Mouse (Mus musculus): ENCODE results near the gene Zbtb40. TPM values are rescaled to one million over a fixed set of nuclear protein-coding genes. Genes with fewer than 3 reads are reported as not detected.

Zbtb40 gene
- polyA plus RNA-seq, 1 experiment from 2014 or later = 5.1 TPM

- no peak for ATAC-seq (ENCODE audit: insufficient number of reproducible peaks, low FRiP score, low TSS enrichment, low read depth)
- H3K9ac ChIP-seq (ENCODE audit: low read length) = no peak overlapping the region
These were observed 17.3 kb downstream of the Zbtb40 start for GRCm38 (mm10) chr4:137031319-137031718.

GRCm38 (mm10) chr4:137029348-137029747 lies 19.3 kb downstream of the Zbtb40 start:
- Histone ChIP-seq H3K4me3 (ENCODE audit: low read depth, low read length) (no peak overlapping the region), H3K27ac (replicated peaks; ENCODE audit: low read depth, low read length) (no peak overlapping the region), H3K4me2 (ENCODE audit: low read depth, severe bottlenecking) (no peak overlapping the region), H3K36me3 (ENCODE audit: control insufficient read depth, insufficient read depth, low read length) (no peaks in the 10 kb centered on the region), H3K9ac (ENCODE audit: low read length) (no peak overlapping the region), H3K9me3 (ENCODE audit: control insufficient read depth, low read length) (no peaks in the 10 kb centered on the region), H3K4me1 (ENCODE audit: control insufficient read depth, insufficient read depth, low read length) (no peaks in the 10 kb centered on the region), H3K27me3 (ENCODE audit: control insufficient read depth, insufficient read depth, low read length) (no peaks in the 10 kb centered on the region)
- ATAC-seq (ENCODE audit: insufficient number of reproducible peaks, low FRiP score, low TSS enrichment, low read depth) (no peak), DNase-seq (ENCODE audit: low spot score) (no peak)
- WGBS = 56% methylated on average over 8 of the region's 8 CpGs

More at GRCm38 (mm10) chr4:137031319-137031718, 17.3 kb downstream of the Zbtb40 start:
- no peak overlapping the region for H3K27ac ChIP-seq (replicated peaks; ENCODE audit: low read depth, low read length)
- 89% methylated on average over 7 of the region's 7 CpGs for WGBS
- H3K27me3 ChIP-seq (ENCODE audit: control insufficient read depth, insufficient read depth, low read length) = no peaks in the 10 kb centered on the region
- no peak overlapping the region for H3K4me2 ChIP-seq (ENCODE audit: low read depth, severe bottlenecking)
- H3K36me3 ChIP-seq (ENCODE audit: control insufficient read depth, insufficient read depth, low read length) = no peaks in the 10 kb centered on the region
- no peak for DNase-seq (ENCODE audit: low spot score)
- H3K4me1 ChIP-seq (ENCODE audit: control insufficient read depth, insufficient read depth, low read length) = 0 out of 2 replicates have a peak, but pooled peaks cover 2% of the 10 kb centered on the region
- no peaks in the 10 kb centered on the region for H3K9me3 ChIP-seq (ENCODE audit: control insufficient read depth, low read length)
- H3K4me3 ChIP-seq (ENCODE audit: low read depth, low read length) = no peak overlapping the region

GRCm38 (mm10) chr4:137027051-137027450 lies 21.6 kb downstream of the Zbtb40 start:
- no peak overlapping the region for H3K4me2 ChIP-seq (ENCODE audit: low read depth, severe bottlenecking)
- H3K9ac ChIP-seq (ENCODE audit: low read length) = no peak overlapping the region
- H3K36me3 ChIP-seq (ENCODE audit: control insufficient read depth, insufficient read depth, low read length) = no peaks in the 10 kb centered on the region
- WGBS = 76% methylated on average over 5 of the region's 5 CpGs
- ATAC-seq (ENCODE audit: insufficient number of reproducible peaks, low FRiP score, low TSS enrichment, low read depth) = no peak
- no peaks in the 10 kb centered on the region for H3K4me1 ChIP-seq (ENCODE audit: control insufficient read depth, insufficient read depth, low read length)
- no peak overlapping the region for H3K4me3 ChIP-seq (ENCODE audit: low read depth, low read length)
- no peaks in the 10 kb centered on the region for H3K27me3 ChIP-seq (ENCODE audit: control insufficient read depth, insufficient read depth, low read length)
- no peak for DNase-seq (ENCODE audit: low spot score)
- no peaks in the 10 kb centered on the region for H3K9me3 ChIP-seq (ENCODE audit: control insufficient read depth, low read length)
- no peak overlapping the region for H3K27ac ChIP-seq (replicated peaks; ENCODE audit: low read depth, low read length)

- 58% methylated on average over 6 of the region's 6 CpGs for WGBS
- no peak overlapping the region for H3K9ac ChIP-seq (ENCODE audit: low read length)
- no peaks in the 10 kb centered on the region for H3K4me1 ChIP-seq (ENCODE audit: control insufficient read depth, insufficient read depth, low read length)
These were observed 23.0 kb downstream of the Zbtb40 start for GRCm38 (mm10) chr4:137025570-137025969.

GRCm38 (mm10) chr4:137025133-137025532 lies 23.5 kb downstream of the Zbtb40 start:
- 77% methylated on average over 2 of the region's 2 CpGs for WGBS
- no peak for DNase-seq (ENCODE audit: low spot score)
- Histone ChIP-seq H3K36me3 (ENCODE audit: control insufficient read depth, insufficient read depth, low read length) (no peaks in the 10 kb centered on the region), H3K27ac (replicated peaks; ENCODE audit: low read depth, low read length) (no peak overlapping the region), H3K9ac (ENCODE audit: low read length) (no peak overlapping the region), H3K4me2 (ENCODE audit: low read depth, severe bottlenecking) (no peak overlapping the region), H3K9me3 (ENCODE audit: control insufficient read depth, low read length) (no peaks in the 10 kb centered on the region), H3K4me3 (ENCODE audit: low read depth, low read length) (no peak overlapping the region), H3K4me1 (ENCODE audit: control insufficient read depth, insufficient read depth, low read length) (no peaks in the 10 kb centered on the region), H3K27me3 (ENCODE audit: control insufficient read depth, insufficient read depth, low read length) (no peaks in the 10 kb centered on the region)
- ATAC-seq (ENCODE audit: insufficient number of reproducible peaks, low FRiP score, low TSS enrichment, low read depth) = no peak

More at GRCm38 (mm10) chr4:137025570-137025969, 23.0 kb downstream of the Zbtb40 start:
- Histone ChIP-seq H3K36me3 (ENCODE audit: control insufficient read depth, insufficient read depth, low read length) (no peaks in the 10 kb centered on the region), H3K27ac (replicated peaks; ENCODE audit: low read depth, low read length) (no peak overlapping the region), H3K27me3 (ENCODE audit: control insufficient read depth, insufficient read depth, low read length) (no peaks in the 10 kb centered on the region), H3K9me3 (ENCODE audit: control insufficient read depth, low read length) (no peaks in the 10 kb centered on the region), H3K4me3 (ENCODE audit: low read depth, low read length) (no peak overlapping the region), H3K4me2 (ENCODE audit: low read depth, severe bottlenecking) (no peak overlapping the region)
- no peak for ATAC-seq (ENCODE audit: insufficient number of reproducible peaks, low FRiP score, low TSS enrichment, low read depth)
- no peak for DNase-seq (ENCODE audit: low spot score)

- ATAC-seq (ENCODE audit: insufficient number of reproducible peaks, low FRiP score, low TSS enrichment, low read depth) = no peak
- no peaks in the 10 kb centered on the region for H3K9me3 ChIP-seq (ENCODE audit: control insufficient read depth, low read length)
- H3K36me3 ChIP-seq (ENCODE audit: control insufficient read depth, insufficient read depth, low read length) = no peaks in the 10 kb centered on the region; the same call in 1 of the 2 replicates
- WGBS = 70% methylated on average over 3 of the region's 3 CpGs
- H3K27ac ChIP-seq (replicated peaks; ENCODE audit: low read depth, low read length) = no peak overlapping the region
- H3K27me3 ChIP-seq (ENCODE audit: control insufficient read depth, insufficient read depth, low read length) = no peaks in the 10 kb centered on the region
- no peak for DNase-seq (ENCODE audit: low spot score)
- no peak overlapping the region for H3K4me3 ChIP-seq (ENCODE audit: low read depth, low read length)
- no peak overlapping the region for H3K9ac ChIP-seq (ENCODE audit: low read length)
- H3K4me2 ChIP-seq (ENCODE audit: low read depth, severe bottlenecking) = no peak overlapping the region
- peaks cover 3% of the 10 kb centered on the region; the same call in 1 of the 2 replicates for H3K4me1 ChIP-seq (ENCODE audit: control insufficient read depth, insufficient read depth, low read length)
These were observed 28.5 kb downstream of the Zbtb40 start for GRCm38 (mm10) chr4:137020065-137020464.

- H3K9me3 ChIP-seq (ENCODE audit: control insufficient read depth, low read length) = no peaks in the 10 kb centered on the region
- 38% methylated on average over 8 of the region's 8 CpGs for whole genome bisulfite sequencing
- H3K4me3 ChIP-seq (ENCODE audit: low read depth, low read length) = no peak overlapping the region
- DNase-seq (ENCODE audit: low spot score) (no peak), ATAC-seq (ENCODE audit: insufficient number of reproducible peaks, low FRiP score, low TSS enrichment, low read depth) (no peak)
- peaks cover 3% of the 10 kb centered on the region; the same call in 1 of the 2 replicates for H3K4me1 ChIP-seq (ENCODE audit: control insufficient read depth, insufficient read depth, low read length)
- no peaks in the 10 kb centered on the region for H3K27me3 ChIP-seq (ENCODE audit: control insufficient read depth, insufficient read depth, low read length)
- no peak overlapping the region for H3K27ac ChIP-seq (replicated peaks; ENCODE audit: low read depth, low read length)
- no peak overlapping the region for H3K9ac ChIP-seq (ENCODE audit: low read length)
- no peak overlapping the region for H3K4me2 ChIP-seq (ENCODE audit: low read depth, severe bottlenecking)
- H3K36me3 ChIP-seq (ENCODE audit: control insufficient read depth, insufficient read depth, low read length) = no peaks in the 10 kb centered on the region; the same call in 1 of the 2 replicates
These were observed 32.7 kb downstream of the Zbtb40 start for GRCm38 (mm10) chr4:137015934-137016333.

- Histone ChIP-seq H3K27ac (replicated peaks; ENCODE audit: low read depth, low read length) (no peak overlapping the region), H3K4me3 (ENCODE audit: low read depth, low read length) (no peak overlapping the region), H3K27me3 (ENCODE audit: control insufficient read depth, insufficient read depth, low read length) (no peaks in the 10 kb centered on the region), H3K4me2 (ENCODE audit: low read depth, severe bottlenecking) (no peak overlapping the region), H3K4me1 (ENCODE audit: control insufficient read depth, insufficient read depth, low read length) (peaks cover 3% of the 10 kb centered on the region; the same call in 1 of the 2 replicates), H3K36me3 (ENCODE audit: control insufficient read depth, insufficient read depth, low read length) (no peaks in the 10 kb centered on the region; the same call in 1 of the 2 replicates), H3K9me3 (ENCODE audit: control insufficient read depth, low read length) (no peaks in the 10 kb centered on the region), H3K9ac (ENCODE audit: low read length) (no peak overlapping the region)
- DNase-seq (ENCODE audit: low spot score) (no peak), ATAC-seq (ENCODE audit: insufficient number of reproducible peaks, low FRiP score, low TSS enrichment, low read depth) (no peak)
- WGBS = 78% methylated on average over 6 of the region's 6 CpGs
These were observed 33.1 kb downstream of the Zbtb40 start for GRCm38 (mm10) chr4:137015476-137015856.
